Mouse (Mus musculus) hindbrain, embryonic 12.5 days (tissue): ENCODE results near the gene Lmtk2. TPM values are rescaled to one million over a fixed set of nuclear protein-coding genes. Genes with fewer than 3 reads are reported as not detected.
A peak's percentile ranks its signal among the peaks of the same experiment; 100 is the strongest.

ENCODE experiments used
- ATAC-seq: fragments of 200-750 bp; cut with Nextera tagmentation; 2 replicates; pipeline ENCODE4 v1.8.0; 2017; ENCODE audit warnings: moderate TSS enrichment; ENCODE audit not compliant: low FRiP score
- H3K27ac ChIP-seq: fragments of 300-500 bp; sonication (generic); 2 replicates; pipeline ENCODE4 v1.5.1; 2016; ENCODE audit warnings: mild to moderate bottlenecking
- H3K27me3 ChIP-seq: fragments of 300-500 bp; sonication (generic); 2 replicates; pipeline ENCODE4 v1.6.1; 2016; ENCODE audit warnings: mild to moderate bottlenecking
- H3K36me3 ChIP-seq: fragments of 300-500 bp; sonication (generic); 2 replicates; pipeline ENCODE4 v1.6.1; 2016; ENCODE audit warnings: mild to moderate bottlenecking
- H3K4me1 ChIP-seq: fragments of 300-500 bp; sonication (generic); 2 replicates; pipeline ENCODE4 v1.6.1; 2016
- H3K4me2 ChIP-seq: fragments of 300-500 bp; sonication (generic); replicated peaks from 2 replicates; pipeline ENCODE4 v1.6.1; 2016; ENCODE audit warnings: mild to moderate bottlenecking
- H3K4me3 ChIP-seq: fragments of 300-500 bp; sonication (generic); 2 replicates; pipeline ENCODE4 v1.5.1; 2016; ENCODE audit warnings: mild to moderate bottlenecking
- H3K9ac ChIP-seq: fragments of 300-500 bp; sonication (generic); 2 replicates; pipeline ENCODE4 v1.6.1; 2016; ENCODE audit warnings: mild to moderate bottlenecking, moderate library complexity
- H3K9me3 ChIP-seq: fragments of 300-500 bp; sonication (generic); replicated peaks from 2 replicates; pipeline ENCODE4 v1.6.1; 2016; ENCODE audit warnings: mild to moderate bottlenecking
- WGBS: fragments of 180-500 bp; shearing (Covaris S2); methylation state at CpG from one replicate; pipeline ENCODE4 v1.1.7; 2016; 5-methylcytosine and 5-hydroxymethylcytosine counted together
- polyA plus RNA-seq: library from polyadenylated mRNA; unstranded; fragments of >200 nt; fragmentation: Nextera tagmentation; extraction: Ambion mirVana; gene quantifications from 2 replicates; pipeline ENCODE4 v1.2.1, GENCODE M21; 2016

The Lmtk2 gene
- polyA plus RNA-seq, 1 experiment from 2014 or later = 8.5 TPM

DNA sequence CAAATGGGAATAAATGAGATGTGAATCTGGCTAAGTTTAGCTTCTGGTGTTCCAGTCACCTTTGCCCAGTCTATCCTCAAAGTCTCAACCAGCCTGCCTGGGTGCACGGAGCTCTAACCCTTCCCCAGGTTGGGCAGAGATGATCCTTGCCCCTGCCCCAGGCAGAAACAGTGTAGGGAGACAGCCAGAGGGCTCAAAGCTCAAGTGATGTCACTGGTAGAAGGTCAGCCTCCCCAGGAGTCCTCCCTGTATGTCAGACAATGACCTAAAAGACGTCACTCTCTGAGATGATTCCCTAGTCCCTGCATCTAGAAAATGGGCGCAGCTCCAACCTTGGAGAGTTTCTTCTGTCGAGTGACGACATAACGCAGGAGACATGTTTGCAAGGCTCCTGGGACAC is 14.5 kb upstream of the Lmtk2 start:
- no peak overlapping the region for H3K9ac ChIP-seq
- H3K27ac ChIP-seq = no peak overlapping the region
- no peak overlapping the region for H3K4me3 ChIP-seq
- H3K36me3 ChIP-seq = no peaks in the 10 kb centered on the region
- H3K9me3 ChIP-seq = no peaks in the 10 kb centered on the region
- H3K4me1 ChIP-seq = no peaks in the 10 kb centered on the region
- ATAC-seq = no peak
- no peaks in the 10 kb centered on the region for H3K27me3 ChIP-seq
- 88% methylated on average over 6 of the region's 6 CpGs for WGBS
- H3K4me2 ChIP-seq = no peak overlapping the region

DNA sequence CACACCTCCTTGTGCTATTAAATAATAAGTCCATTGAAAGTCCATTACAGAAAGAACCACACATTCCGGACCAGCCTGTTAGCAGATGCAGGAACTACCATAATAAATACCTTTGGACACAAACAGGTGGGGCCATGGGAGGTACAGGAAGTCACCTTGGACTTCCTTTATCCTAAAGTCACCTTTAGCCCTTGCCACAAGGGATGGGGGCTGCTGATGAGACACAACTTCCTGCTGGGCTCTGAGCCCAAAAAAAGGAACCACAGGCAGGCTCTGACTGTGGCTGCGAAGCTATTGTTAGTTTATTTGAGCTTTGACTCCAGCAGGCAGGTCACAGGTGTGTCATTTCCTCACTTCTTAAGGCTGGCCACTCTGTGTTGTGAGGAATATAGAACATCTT is 13.7 kb upstream of the Lmtk2 start:
- no peak overlapping the region for H3K4me2 ChIP-seq
- no peak overlapping the region for H3K4me3 ChIP-seq
- no peak for ATAC-seq
- no peaks in the 10 kb centered on the region for H3K9me3 ChIP-seq
- H3K27me3 ChIP-seq = no peaks in the 10 kb centered on the region
- H3K9ac ChIP-seq = no peak overlapping the region
- H3K4me1 ChIP-seq = no peaks in the 10 kb centered on the region
- no peak overlapping the region for H3K27ac ChIP-seq
- no peaks in the 10 kb centered on the region for H3K36me3 ChIP-seq
- 64% methylated on average over 2 of the region's 2 CpGs for WGBS

DNA sequence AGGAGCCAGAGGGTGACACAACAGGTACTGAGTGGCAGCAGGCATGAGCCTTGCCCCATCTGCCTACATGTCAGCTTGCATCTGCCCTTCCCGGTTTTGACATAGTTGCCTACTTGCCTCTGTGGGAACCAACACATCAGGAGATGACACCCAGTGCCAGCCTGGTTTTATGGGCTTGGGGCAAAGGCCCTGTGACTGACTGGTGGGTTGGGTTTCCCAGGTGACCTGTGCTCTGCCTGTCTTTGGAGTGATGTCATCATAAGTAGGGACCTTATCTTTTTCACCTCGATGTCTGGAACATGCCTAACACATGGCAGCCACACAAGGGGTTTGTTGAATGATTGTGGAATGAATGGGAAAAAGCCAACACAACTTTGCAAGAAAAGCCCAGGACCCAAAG is 11.9 kb upstream of the Lmtk2 start:
- Histone ChIP-seq H3K27me3 (no peaks in the 10 kb centered on the region), H3K27ac (no peak overlapping the region), H3K36me3 (no peaks in the 10 kb centered on the region), H3K9ac (no peak overlapping the region), H3K4me3 (no peak overlapping the region), H3K4me2 (no peak overlapping the region), H3K9me3 (no peaks in the 10 kb centered on the region), H3K4me1 (no peaks in the 10 kb centered on the region)
- ATAC-seq = no peak
- 92% methylated on average over 2 of the region's 2 CpGs for WGBS

DNA sequence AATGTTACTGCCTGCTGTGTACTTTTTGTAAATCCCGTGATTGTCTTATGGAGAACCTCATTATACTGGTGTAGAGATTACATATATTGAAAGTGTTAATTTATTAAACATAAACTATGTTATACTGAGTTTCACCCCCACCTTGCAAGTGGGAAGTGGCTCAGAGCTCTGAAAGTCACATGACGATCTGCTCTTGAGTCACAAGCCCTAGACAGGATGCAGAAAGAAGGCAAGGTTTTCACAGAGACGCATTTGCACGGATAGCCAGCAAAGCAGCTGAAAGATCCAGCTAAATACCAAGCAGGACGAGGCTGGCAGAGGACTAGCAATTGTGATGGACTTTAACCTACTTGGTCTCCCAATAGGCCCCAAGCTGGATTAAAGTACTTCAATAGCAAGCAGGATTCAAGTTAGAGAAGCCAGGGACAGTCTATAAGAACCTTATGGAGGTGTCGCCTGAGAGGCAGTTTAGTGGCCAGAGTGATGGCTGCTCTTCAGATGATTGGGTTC is 4.7 kb upstream of the Lmtk2 start:
- Histone ChIP-seq H3K4me3 (no peak overlapping the region), H3K4me2 (no peak overlapping the region), H3K27ac (no peak overlapping the region), H3K27me3 (0 out of 2 replicates have a peak, but pooled peaks cover 4% of the 10 kb centered on the region), H3K36me3 (no peaks in the 10 kb centered on the region), H3K9ac (no peak overlapping the region), H3K9me3 (no peaks in the 10 kb centered on the region), H3K4me1 (no peaks in the 10 kb centered on the region; the same call in 1 of the 2 replicates)
- 79% methylated on average over 6 of the region's 6 CpGs for WGBS
- ATAC-seq = no peak

DNA sequence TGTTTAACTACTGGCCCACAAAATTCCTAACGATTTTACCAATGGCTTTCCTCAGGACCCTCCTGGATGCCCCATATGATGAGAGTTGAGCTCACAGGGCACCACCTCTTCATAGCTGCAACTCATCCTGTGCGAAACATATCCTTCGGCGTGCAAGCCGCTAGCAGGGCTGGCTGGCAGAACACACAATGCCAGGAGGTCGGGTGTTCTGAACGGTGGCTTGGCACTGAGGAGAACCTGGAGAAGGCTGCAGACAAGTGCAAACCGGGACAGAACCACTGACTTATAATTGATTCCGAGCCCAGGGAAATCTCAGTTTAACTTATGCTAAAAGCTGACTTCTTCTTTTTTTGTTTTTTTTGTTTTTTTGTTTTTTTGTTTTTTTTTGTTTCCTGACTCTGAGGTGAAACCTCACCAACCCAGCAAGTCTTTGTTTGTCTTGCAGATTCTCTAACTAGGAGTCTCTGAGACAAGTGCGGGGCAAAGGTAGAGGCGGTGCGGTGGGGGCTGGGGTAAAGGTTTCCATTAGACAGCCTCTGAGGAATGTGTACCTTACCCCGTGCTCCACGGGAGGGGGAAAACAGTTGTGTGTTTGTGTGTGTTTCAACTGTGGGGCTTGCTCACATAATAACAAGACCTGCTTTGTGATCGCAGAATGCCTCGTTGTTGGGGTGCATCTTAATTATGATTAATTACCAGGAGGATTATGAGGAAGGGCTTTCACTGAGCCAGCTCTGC is 2.2 kb upstream of the Lmtk2 start:
- no peak for ATAC-seq
- no peak overlapping the region for H3K4me3 ChIP-seq
- H3K4me2 ChIP-seq = no peak overlapping the region
- H3K27ac ChIP-seq = no peak overlapping the region
- 60% methylated on average over 16 of the region's 16 CpGs for WGBS
- no peak overlapping the region for H3K9ac ChIP-seq
- H3K36me3 ChIP-seq = no peaks in the 10 kb centered on the region
- no peaks in the 10 kb centered on the region for H3K9me3 ChIP-seq
- H3K27me3 ChIP-seq = 0 out of 2 replicates have a peak, but pooled peaks cover 4% of the 10 kb centered on the region
- peaks cover 7% of the 10 kb centered on the region for H3K4me1 ChIP-seq

DNA sequence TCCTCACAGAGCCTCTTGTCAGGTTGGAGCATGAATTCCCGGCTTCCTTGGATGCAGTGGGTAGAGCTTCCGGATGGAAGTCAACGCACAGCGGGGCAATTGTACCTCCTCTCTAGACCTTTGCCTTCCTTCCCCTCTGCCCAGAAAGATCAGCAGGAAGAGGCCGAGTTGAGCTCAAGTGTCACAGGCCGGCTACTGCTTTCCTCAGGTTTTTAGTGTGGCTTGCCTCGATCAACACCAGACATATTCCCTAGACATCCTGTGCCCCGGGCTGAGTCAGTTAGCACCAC is 1.7 kb upstream of the Lmtk2 start:
- Histone ChIP-seq H3K27ac (no peak overlapping the region), H3K4me3 (no peak overlapping the region), H3K4me1 (peaks cover 9% of the 10 kb centered on the region), H3K9me3 (no peaks in the 10 kb centered on the region), H3K27me3 (0 out of 2 replicates have a peak, but pooled peaks cover 4% of the 10 kb centered on the region), H3K9ac (no peak overlapping the region), H3K4me2 (no peak overlapping the region), H3K36me3 (no peaks in the 10 kb centered on the region)
- no peak for ATAC-seq
- 40% methylated on average over 8 of the region's 8 CpGs for WGBS

DNA sequence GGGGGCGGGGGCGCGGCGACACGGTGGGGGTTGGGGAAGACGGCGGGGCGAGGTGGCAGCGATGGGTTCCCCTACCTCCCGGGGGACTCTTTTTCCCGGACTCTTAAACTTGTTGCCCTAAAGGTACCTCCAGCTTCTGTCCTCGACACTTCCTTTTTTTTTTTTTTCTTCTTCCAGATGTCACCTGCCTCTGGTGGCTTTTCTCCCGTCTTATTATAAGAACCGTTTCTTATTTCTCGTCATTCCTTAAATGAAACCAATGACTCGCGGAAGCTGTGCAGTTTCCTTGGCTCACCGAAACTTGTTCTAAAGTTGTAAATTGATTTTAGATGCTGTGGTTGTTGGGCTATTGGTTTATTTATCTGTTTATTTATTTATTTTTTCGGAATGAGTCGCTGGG is 712 bp downstream of the Lmtk2 start:
- H3K4me1 ChIP-seq = peaks cover 9% of the 10 kb centered on the region
- H3K9ac ChIP-seq = peak overlapping the region; percentile 96
- no peak for ATAC-seq
- WGBS = 4% methylated on average over 15 of the region's 20 CpGs
- H3K27ac ChIP-seq = peak overlapping the region; percentile 93
- H3K4me2 ChIP-seq = peak overlapping the region; percentile 77
- peak overlapping the region; percentile 100 for H3K4me3 ChIP-seq
- H3K36me3 ChIP-seq = no peaks in the 10 kb centered on the region
- H3K27me3 ChIP-seq = 0 out of 2 replicates have a peak, but pooled peaks cover 4% of the 10 kb centered on the region
- no peaks in the 10 kb centered on the region for H3K9me3 ChIP-seq

DNA sequence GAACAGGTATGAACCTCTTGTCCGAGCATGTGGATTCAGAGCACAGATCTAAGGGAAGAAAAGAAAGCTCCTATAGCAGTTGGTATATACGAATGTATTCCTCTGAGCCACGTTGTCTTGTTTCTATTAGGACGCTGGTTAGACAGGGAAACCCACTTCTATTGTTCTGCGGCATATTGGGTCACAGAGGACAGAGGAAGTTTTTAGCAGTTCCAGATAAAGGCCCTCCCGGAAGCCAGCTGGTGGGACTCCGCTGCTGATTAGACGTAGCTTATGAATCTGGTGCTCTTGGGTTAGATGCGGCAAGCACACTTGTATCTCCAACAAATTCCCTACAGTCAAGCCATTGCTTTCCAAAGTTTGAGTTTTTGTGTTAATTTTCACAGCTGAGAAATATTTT is 4.8 kb downstream of the Lmtk2 start:
- no peaks in the 10 kb centered on the region for H3K27me3 ChIP-seq
- H3K9ac ChIP-seq = no peak overlapping the region
- no peak overlapping the region for H3K4me3 ChIP-seq
- no peaks in the 10 kb centered on the region for H3K36me3 ChIP-seq
- no peaks in the 10 kb centered on the region for H3K9me3 ChIP-seq
- H3K4me2 ChIP-seq = no peak overlapping the region
- WGBS = 78% methylated on average over 9 of the region's 9 CpGs
- H3K27ac ChIP-seq = no peak overlapping the region
- no peak for ATAC-seq
- peaks cover 9% of the 10 kb centered on the region for H3K4me1 ChIP-seq

DNA sequence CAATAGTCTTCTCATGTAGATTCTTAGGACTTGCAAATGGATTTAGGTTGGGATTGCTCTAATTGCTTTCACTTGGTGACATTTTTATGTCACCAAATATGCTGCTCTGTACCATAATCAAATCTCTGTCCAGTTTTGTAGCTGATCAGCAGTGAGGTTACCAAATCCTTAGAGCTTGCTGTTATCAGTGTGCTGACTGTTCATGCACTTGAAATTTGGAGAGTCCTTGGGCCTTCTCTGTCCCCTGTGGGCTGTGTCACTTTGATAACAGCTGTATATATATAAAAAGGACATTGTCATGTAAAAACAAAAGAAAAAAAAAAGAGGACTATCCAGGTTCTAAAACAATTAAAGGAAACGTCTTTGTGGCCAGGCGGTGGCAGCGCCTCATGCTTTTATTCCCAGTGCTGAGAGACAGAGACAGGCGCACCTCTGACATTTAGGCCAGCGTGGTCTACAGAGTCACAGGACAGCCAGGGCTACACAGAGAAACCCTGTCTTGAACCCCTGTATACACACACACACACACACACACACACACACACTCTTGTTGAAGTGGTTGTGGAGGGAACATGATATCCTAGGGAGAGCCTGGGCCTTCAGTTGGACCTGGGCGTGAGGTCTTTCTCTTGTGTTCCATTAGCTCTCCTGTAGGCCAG is 5.4 kb downstream of the Lmtk2 start:
- WGBS = 76% methylated on average over 6 of the region's 6 CpGs
- H3K36me3 ChIP-seq = no peaks in the 10 kb centered on the region
- H3K9ac ChIP-seq = no peak overlapping the region
- H3K27me3 ChIP-seq = no peaks in the 10 kb centered on the region
- no peak for ATAC-seq
- H3K27ac ChIP-seq = no peak overlapping the region
- H3K4me2 ChIP-seq = no peak overlapping the region
- no peak overlapping the region for H3K4me3 ChIP-seq
- H3K4me1 ChIP-seq = peaks cover 9% of the 10 kb centered on the region
- H3K9me3 ChIP-seq = no peaks in the 10 kb centered on the region

DNA sequence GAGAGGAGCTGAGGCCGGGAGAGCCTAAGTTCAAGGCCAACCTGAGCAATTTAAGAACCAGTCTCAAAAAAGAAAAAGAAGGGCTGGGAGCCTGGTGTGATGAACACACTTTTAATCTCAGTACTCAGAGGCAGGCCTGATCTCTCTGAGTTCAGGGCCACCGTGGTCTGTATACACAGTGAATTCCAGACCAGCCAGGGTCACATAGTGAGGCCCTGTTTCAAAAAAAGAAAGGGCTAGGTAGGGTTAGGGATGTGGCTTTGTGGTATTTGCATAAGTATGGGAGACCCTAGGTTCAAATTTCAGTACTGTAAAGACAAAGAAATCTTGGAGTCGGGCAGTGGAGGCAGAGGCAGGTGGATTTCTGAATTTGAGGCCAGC is 5.9 kb downstream of the Lmtk2 start:
- H3K4me2 ChIP-seq = no peak overlapping the region
- peaks cover 9% of the 10 kb centered on the region for H3K4me1 ChIP-seq
- H3K9ac ChIP-seq = no peak overlapping the region
- H3K27me3 ChIP-seq = no peaks in the 10 kb centered on the region
- no peaks in the 10 kb centered on the region for H3K36me3 ChIP-seq
- H3K27ac ChIP-seq = no peak overlapping the region
- no peak overlapping the region for H3K4me3 ChIP-seq
- H3K9me3 ChIP-seq = no peaks in the 10 kb centered on the region
- 82% methylated on average over 3 of the region's 3 CpGs for WGBS
- ATAC-seq = no peak

DNA sequence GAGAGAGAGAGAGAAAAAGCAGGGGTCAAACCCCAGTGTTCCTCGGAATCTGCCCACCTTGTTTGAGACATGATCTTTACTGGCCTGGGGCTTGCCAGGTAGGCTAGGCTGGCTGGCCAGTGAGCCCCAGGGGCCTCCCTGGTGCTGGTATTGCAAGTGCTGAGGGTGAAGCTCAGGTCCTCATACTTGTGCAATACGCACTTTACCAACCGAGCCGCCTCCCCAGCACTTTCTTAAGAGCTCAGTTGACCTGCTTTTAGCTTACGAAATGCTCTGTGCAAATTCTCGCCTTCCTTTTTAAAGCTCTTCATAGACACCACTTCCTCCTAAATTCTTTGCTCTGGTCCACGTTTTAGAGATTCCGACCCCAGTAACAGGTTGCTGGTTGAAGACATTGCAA is 9.0 kb downstream of the Lmtk2 start:
- peaks cover 5% of the 10 kb centered on the region; the same call in 1 of the 2 replicates for H3K4me1 ChIP-seq
- H3K27me3 ChIP-seq = no peaks in the 10 kb centered on the region
- H3K9me3 ChIP-seq = no peaks in the 10 kb centered on the region
- H3K4me3 ChIP-seq = no peak overlapping the region
- no peak for ATAC-seq
- H3K27ac ChIP-seq = no peak overlapping the region
- H3K9ac ChIP-seq = no peak overlapping the region
- no peak overlapping the region for H3K4me2 ChIP-seq
- 96% methylated on average over 8 of the region's 8 CpGs for WGBS
- H3K36me3 ChIP-seq = no peaks in the 10 kb centered on the region

DNA sequence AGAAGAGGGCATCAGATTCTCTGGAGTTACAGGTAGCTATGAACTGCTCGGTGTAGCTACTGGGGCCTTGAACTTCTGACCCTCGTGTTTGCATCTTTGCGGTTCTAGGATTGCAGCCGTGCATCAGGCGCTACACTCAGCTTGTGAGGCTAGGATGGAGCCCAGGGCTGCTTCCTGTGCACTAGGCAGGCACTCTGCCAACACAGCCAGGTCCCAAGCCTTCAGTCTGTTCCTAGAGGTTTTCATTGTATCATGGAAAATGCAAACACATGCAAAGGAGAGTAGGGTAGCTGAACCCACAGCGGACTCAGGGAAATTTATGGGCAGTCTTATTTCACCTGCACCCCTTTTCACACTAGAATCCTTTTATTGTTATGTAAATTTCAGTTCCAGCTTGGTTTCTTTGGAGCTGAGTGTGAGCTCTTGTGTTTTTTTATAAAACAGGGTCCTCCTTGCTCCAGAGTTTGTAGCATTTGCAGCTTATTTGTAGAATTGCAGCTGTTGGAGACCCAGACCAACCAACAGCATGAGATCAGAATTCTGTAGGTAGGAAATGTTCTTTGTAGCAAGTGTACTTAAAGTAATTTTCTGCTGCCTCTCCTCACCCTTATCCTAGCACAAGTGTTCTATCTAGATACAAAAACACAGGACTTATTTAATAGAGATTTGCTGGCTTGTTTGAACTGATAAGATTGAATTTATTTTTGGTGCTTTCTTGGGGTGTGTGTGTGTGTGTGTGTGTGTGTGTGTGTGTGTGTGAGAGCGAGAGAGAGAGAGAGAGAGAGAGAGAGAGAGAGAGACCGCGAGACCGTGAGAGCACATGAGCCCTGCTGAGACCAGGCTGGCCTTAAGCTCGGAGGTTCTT is 12.6 kb downstream of the Lmtk2 start:
- no peak for ATAC-seq
- Histone ChIP-seq H3K9ac (no peak overlapping the region), H3K9me3 (no peaks in the 10 kb centered on the region), H3K4me3 (no peak overlapping the region), H3K27ac (peak overlapping the region; percentile 30; the same call in 1 of the 2 replicates), H3K4me2 (no peak overlapping the region), H3K27me3 (no peaks in the 10 kb centered on the region), H3K4me1 (peaks cover 5% of the 10 kb centered on the region; the same call in 1 of the 2 replicates), H3K36me3 (no peaks in the 10 kb centered on the region)
- 72% methylated on average over 9 of the region's 11 CpGs for WGBS
